Mouse (Mus musculus): ENCODE data around the gene Papss1. TPM values are rescaled to one million over a fixed set of nuclear protein-coding genes. Genes with fewer than 3 reads are reported as not detected.

Papss1 gene
- polyA plus RNA-seq, 1 experiment: 73.3 TPM

- DNase-seq (ENCODE audit: extremely low spot score in 1 of 2, low spot score in 1 of 2): no peak
These were observed 66.1 kb downstream of the Papss1 start for GRCm38 (mm10) chr3:131630407-131631317.

GRCm38 (mm10) chr3:131631318-131631870 lies 66.8 kb downstream of the Papss1 start:
- no peak for DNase-seq (ENCODE audit: extremely low spot score in 1 of 2, low spot score in 1 of 2)

GRCm38 (mm10) chr3:131634091-131634490 lies 69.5 kb downstream of the Papss1 start:
- DNase-seq (ENCODE audit: extremely low spot score in 1 of 2, low spot score in 1 of 2): no peak

- DNase-seq (ENCODE audit: extremely low spot score in 1 of 2, low spot score in 1 of 2): no peak
These were observed 71.6 kb downstream of the Papss1 start for GRCm38 (mm10) chr3:131636126-131636525.

- DNase-seq (ENCODE audit: extremely low spot score in 1 of 2, low spot score in 1 of 2): no peak
These were observed 72.4 kb downstream of the Papss1 start for GRCm38 (mm10) chr3:131637008-131637407.

GRCm38 (mm10) chr3:131637664-131638063 lies 73.1 kb downstream of the Papss1 start:
- DNase-seq (ENCODE audit: extremely low spot score in 1 of 2, low spot score in 1 of 2): no peak

GRCm38 (mm10) chr3:131638216-131638615 lies 73.6 kb downstream of the Papss1 start:
- DNase-seq (ENCODE audit: extremely low spot score in 1 of 2, low spot score in 1 of 2): no peak

GRCm38 (mm10) chr3:131642681-131643292 lies 78.2 kb downstream of the Papss1 start:
- DNase-seq (ENCODE audit: extremely low spot score in 1 of 2, low spot score in 1 of 2): peak in 1 of 2 experiments; percentile 28

GRCm38 (mm10) chr3:131645203-131645602 lies 80.6 kb downstream of the Papss1 start:
- DNase-seq (ENCODE audit: extremely low spot score in 1 of 2, low spot score in 1 of 2): no peak

GRCm38 (mm10) chr3:131654366-131654765 lies 89.8 kb downstream of the Papss1 start:
- DNase-seq (ENCODE audit: extremely low spot score in 1 of 2, low spot score in 1 of 2): no peak

GRCm38 (mm10) chr3:131656032-131656431 lies 91.5 kb downstream of the Papss1 start:
- peak in 1 of 2 experiments; percentile 19 for DNase-seq (ENCODE audit: extremely low spot score in 1 of 2, low spot score in 1 of 2)

- no peak for DNase-seq (ENCODE audit: extremely low spot score in 1 of 2, low spot score in 1 of 2)
These were observed 95.6 kb downstream of the Papss1 start for GRCm38 (mm10) chr3:131660126-131660525.

- no peak for DNase-seq (ENCODE audit: extremely low spot score in 1 of 2, low spot score in 1 of 2)
These were observed 96.1 kb downstream of the Papss1 start for GRCm38 (mm10) chr3:131660629-131661028.

GRCm38 (mm10) chr3:131662589-131663148 lies 98.1 kb downstream of the Papss1 start:
- no peak for DNase-seq (ENCODE audit: extremely low spot score in 1 of 2, low spot score in 1 of 2)

- no peak for DNase-seq (ENCODE audit: extremely low spot score in 1 of 2, low spot score in 1 of 2)
These were observed 105.3 kb downstream of the Papss1 start for GRCm38 (mm10) chr3:131669910-131670309.

GRCm38 (mm10) chr3:131686106-131686505 lies 121.5 kb downstream of the Papss1 start:
- peak; percentile 80 to 85 for DNase-seq (ENCODE audit: extremely low spot score in 1 of 2, low spot score in 1 of 2)

- no peak for DNase-seq (ENCODE audit: extremely low spot score in 1 of 2, low spot score in 1 of 2)
These were observed 125.4 kb downstream of the Papss1 start for GRCm38 (mm10) chr3:131689949-131690348.

GRCm38 (mm10) chr3:131690543-131690942 lies 126.0 kb downstream of the Papss1 start:
- no peak for DNase-seq (ENCODE audit: extremely low spot score in 1 of 2, low spot score in 1 of 2)

GRCm38 (mm10) chr3:131691202-131691601 lies 126.6 kb downstream of the Papss1 start:
- no peak for DNase-seq (ENCODE audit: extremely low spot score in 1 of 2, low spot score in 1 of 2)
